Mouse (Mus musculus): ENCODE results near the gene Gh. TPM values are rescaled to one million over a fixed set of nuclear protein-coding genes. Genes with fewer than 3 reads are reported as not detected.

Gh gene
- polyA plus RNA-seq, 1 experiment from 2014 or later, result not detected

Other genes with a start within 250 kb of the Gh start
- gene Taco1, start 235.8 kb downstream of the Gh start, polyA plus RNA-seq (2016; fragmentation: Nextera tagmentation; extraction: Ambion mirVana), result 10.8 and 11.1 TPM in 2 replicates
- 31.8 and 33.8 TPM in 2 replicates for gene Map3k3, start 217.3 kb downstream of the Gh start, polyA plus RNA-seq (2016; fragmentation: Nextera tagmentation; extraction: Ambion mirVana)
- gene Gm10840, start 141.0 kb downstream of the Gh start, polyA plus RNA-seq (2016; fragmentation: Nextera tagmentation; extraction: Ambion mirVana), result not detected in 2 replicates
- 467 and 469 TPM in 2 replicates for gene Limd2, start 141.0 kb downstream of the Gh start, polyA plus RNA-seq (2016; fragmentation: Nextera tagmentation; extraction: Ambion mirVana)
- gene Strada, start 99.7 kb downstream of the Gh start, polyA plus RNA-seq (2016; fragmentation: Nextera tagmentation; extraction: Ambion mirVana), result 34.8 and 35.4 TPM in 2 replicates
- gene Ccdc47, start 85.5 kb downstream of the Gh start, polyA plus RNA-seq (2016; fragmentation: Nextera tagmentation; extraction: Ambion mirVana), result 79.4 and 81.7 TPM in 2 replicates
- 103 and 104 TPM in 2 replicates for gene Ddx42, start 84.9 kb downstream of the Gh start, polyA plus RNA-seq (2016; fragmentation: Nextera tagmentation; extraction: Ambion mirVana)
- gene Ftsj3, start 45.8 kb downstream of the Gh start, polyA plus RNA-seq (2016; fragmentation: Nextera tagmentation; extraction: Ambion mirVana), result 63.3 and 67.0 TPM in 2 replicates
- 315 and 316 TPM in 2 replicates for gene Psmc5, start 45.7 kb downstream of the Gh start, polyA plus RNA-seq (2016; fragmentation: Nextera tagmentation; extraction: Ambion mirVana)
- gene Smarcd2, start 28.9 kb downstream of the Gh start, polyA plus RNA-seq (2016; fragmentation: Nextera tagmentation; extraction: Ambion mirVana), result 71.5 and 75.1 TPM in 2 replicates
- 0.24 and 0.47 TPM in 2 replicates for gene Tcam1, start 25.2 kb downstream of the Gh start, polyA plus RNA-seq (2016; fragmentation: Nextera tagmentation; extraction: Ambion mirVana)
- 1.5 and 1.7 TPM in 2 replicates for gene Cd79b, start 12.9 kb upstream of the Gh start, polyA plus RNA-seq (2016; fragmentation: Nextera tagmentation; extraction: Ambion mirVana)
- 0.05 and 0.09 TPM in 2 replicates for gene Scn4a, start 51.4 kb upstream of the Gh start, polyA plus RNA-seq (2016; fragmentation: Nextera tagmentation; extraction: Ambion mirVana)
- not detected in 2 replicates for gene Prr29, start 63.6 kb upstream of the Gh start, polyA plus RNA-seq (2016; fragmentation: Nextera tagmentation; extraction: Ambion mirVana)
- gene Icam2, start 86.2 kb upstream of the Gh start, polyA plus RNA-seq (2016; fragmentation: Nextera tagmentation; extraction: Ambion mirVana), result 23.9 and 29.8 TPM in 2 replicates
- 6.4 and 8.1 TPM in 2 replicates for gene Ern1, start 186.0 kb upstream of the Gh start, polyA plus RNA-seq (2016; fragmentation: Nextera tagmentation; extraction: Ambion mirVana)

Data from embryonic facial prominence, embryonic 12.5 days (tissue).